Mouse (Mus musculus) layer of hippocampus, adult 18-20 months (tissue): ENCODE measurements at regions not wholly inside any gene's neighbourhood (a gene's known extent, or its start where the extent isn't known, plus 50 kb on each side); places are given as distances from the start of the nearest gene placed in this dataset.
A peak's percentile ranks its signal among the peaks of the same experiment; 100 is the strongest.

ENCODE experiments used
- DNase-seq, 2 experiments: peaks; one replicate each; pipeline ENCODE4 v3.0.0; 2022; ENCODE audit warnings: low spot score in 2 of 2

GRCm38 (mm10) chr6:50713297-50713696, 59.1 kb upstream of the Npvf start:
- no peak for DNase-seq

- no peak for DNase-seq
These were observed 64.4 kb upstream of the Npvf start for GRCm38 (mm10) chr6:50718631-50719030.

DNA sequence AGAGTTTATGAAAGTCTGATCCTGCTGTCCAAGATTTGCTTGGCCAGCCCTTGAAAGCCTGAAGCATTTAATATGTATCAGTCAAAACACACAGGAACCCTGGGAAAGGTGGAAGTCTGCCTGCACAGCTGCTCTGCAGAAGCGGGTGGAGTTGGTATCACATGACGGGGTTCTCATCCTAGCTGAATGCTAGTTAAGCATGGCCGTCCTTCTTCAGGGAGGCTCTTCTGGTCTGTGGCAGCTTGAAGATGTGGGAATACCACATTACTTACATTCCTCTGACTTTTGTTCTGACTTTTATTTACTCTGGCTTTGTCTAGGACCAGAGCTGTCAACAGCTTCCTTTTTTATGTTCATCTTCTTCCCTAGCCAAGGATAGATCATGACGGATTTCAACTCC, 66.1 kb upstream of the Npvf start:
- no peak for DNase-seq

GRCm38 (mm10) chr6:50725640-50726039, 71.4 kb upstream of the Npvf start:
- DNase-seq: no peak

DNA sequence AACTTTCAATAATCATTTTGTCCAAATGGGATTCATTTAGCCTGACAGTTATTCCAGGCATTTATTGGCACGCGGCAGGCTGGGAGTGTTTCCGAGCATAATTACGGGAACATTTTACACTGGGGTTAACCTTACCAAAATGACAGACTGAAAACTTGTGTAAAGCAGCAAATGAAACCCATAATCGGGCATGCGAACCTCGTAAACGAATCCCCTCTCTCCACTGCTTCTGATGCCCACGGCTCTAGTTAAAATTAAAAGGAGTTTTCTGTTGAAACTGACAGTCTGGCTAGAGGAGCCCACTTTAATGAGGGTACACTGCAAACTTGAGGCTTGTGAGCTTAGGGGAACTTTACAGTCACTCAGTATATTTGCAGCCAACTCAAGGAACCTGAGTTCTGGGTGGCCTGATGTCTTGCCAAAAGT, 71.9 kb upstream of the Npvf start:
- DNase-seq: no peak

DNA sequence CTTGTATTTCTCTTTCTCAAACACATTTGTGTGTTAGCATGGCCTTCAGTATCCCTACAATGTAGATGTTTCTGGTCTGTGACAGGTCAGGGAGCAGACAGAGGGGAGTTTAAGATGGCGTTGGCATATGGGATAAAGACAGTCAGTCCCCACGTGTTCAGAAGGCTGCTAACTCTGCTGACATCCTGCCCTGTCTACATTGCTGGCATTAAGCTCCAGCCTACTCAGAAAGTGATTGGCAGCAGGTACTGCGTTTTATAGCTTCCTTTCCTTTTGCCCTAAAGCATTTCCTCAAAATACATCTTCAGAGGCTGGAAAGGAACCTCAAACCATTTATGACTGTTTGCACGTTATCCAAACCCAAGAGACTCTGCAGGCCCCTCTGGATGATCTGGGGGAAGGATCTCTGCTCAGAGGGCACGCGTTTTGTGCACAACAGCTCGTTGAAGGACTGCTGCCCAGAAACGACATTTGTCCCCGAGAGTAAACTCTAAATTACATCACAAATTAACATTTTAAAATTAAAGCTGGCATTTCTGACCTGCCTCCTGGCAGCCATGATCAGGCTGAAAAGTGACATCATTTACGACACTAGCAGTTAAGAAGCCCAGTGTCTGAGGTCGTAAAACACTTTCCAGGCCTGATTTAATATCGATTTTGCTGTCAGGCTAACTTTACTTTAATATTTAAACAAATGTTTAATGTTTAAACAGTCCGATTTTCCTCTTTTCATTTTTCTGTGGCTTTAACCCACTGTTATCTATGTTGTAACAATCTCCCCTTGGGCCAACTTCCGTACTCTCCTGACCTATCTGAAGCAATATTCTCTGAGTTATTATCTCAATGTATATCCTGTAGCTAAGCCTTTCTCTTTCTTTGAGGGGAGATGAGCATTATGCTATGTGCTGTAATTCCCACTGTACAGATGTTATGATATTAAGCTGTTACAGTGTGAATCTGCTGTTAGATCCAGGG, 76.8 kb upstream of the Npvf start:
- no peak for DNase-seq

GRCm38 (mm10) chr6:50734701-50735100, 80.5 kb upstream of the Npvf start:
- no peak for DNase-seq

DNA sequence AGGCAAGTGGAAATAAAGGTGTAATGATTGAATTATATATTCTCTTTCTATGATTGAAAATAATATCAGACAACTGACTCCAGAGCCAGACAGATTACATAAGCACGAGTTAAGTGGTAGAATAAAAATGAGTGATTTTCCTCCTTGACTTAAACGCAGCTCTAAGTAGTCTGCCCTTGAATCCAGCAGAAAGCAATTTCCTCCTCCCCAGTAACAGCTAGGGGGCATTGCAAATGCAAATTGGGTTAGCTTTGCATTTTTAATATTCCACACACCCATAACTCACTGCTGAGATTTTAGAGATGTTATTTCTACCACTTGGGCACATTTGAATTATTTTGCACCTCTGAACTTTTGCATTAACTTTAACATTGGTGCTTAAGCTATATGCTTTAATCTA, 81.6 kb upstream of the Npvf start:
- no peak for DNase-seq

GRCm38 (mm10) chr6:50742009-50742408, 87.8 kb upstream of the Npvf start:
- no peak for DNase-seq

- no peak for DNase-seq
These were observed 90.4 kb upstream of the Npvf start for GRCm38 (mm10) chr6:50744462-50745166.

GRCm38 (mm10) chr6:50753151-50753550, 98.9 kb upstream of the Npvf start:
- DNase-seq: no peak

- no peak for DNase-seq
These were observed 100.5 kb upstream of the Npvf start for GRCm38 (mm10) chr6:50754786-50755185.

GRCm38 (mm10) chr6:50760367-50760766, 106.1 kb upstream of the Npvf start:
- DNase-seq: no peak

GRCm38 (mm10) chr6:50763121-50763520, 108.9 kb upstream of the Npvf start:
- peak in 1 of 2 experiments; percentile 30 for DNase-seq

- DNase-seq: peak in 1 of 2 experiments; percentile 38
These were observed 112.2 kb upstream of the Npvf start for GRCm38 (mm10) chr6:50766442-50766915.

DNA sequence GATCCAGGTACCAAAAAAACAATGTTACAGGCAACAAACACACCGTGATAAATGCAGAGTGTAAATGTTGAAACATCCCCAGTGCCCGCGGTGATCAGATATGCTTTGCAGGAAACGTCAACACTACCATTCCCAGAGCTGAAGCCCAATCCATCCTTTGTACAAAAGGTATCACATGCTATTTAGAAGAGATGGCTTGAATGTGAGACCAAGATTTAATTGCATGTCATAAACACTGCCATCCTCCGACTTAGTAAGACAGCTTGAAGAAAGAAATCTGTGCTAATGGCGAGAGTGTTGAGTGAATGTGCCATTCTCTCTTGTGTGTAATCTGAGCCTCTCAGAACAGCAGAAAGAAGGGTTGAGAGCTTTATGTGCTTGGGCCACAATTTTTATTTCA, 112.9 kb upstream of the Npvf start:
- DNase-seq: no peak

DNA sequence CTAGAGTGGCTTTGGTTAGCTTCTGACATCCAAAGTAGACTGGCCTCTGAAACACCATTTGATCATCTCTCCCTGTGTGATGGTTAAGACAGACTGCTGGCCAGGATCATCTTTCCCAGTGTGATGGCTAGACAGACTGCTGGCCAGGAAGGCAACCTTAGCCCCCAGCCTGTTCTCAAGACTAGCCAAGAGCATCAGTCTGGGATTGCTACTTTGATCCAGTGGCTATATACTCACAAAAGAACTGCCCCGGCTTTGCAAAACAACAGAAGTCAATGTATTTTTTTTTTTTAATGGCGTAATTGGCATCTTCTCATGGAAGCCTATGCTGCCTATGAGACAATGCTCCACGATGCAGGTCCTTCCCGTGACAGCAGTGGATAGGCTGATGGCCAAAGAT, 113.6 kb upstream of the Npvf start:
- DNase-seq: no peak

DNA sequence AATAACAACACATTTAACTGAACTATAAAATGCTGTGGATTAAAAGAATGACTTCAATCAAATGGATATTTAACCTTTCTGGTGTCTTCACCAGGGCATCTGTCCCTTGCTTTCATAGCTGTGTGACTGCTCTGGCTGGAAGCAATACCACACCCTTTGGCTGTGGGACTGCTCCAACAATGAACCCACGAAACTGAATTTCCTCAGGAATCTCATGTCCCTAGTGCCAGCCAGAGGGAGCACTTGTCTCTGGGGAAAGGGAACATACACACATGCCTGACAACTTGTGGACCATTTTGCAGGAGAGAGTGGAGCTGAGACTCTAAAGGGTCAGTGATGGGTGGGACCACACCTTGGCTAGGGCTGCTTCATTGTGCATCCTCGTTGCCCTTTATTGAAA, 114.9 kb upstream of the Npvf start:
- DNase-seq: no peak

DNA sequence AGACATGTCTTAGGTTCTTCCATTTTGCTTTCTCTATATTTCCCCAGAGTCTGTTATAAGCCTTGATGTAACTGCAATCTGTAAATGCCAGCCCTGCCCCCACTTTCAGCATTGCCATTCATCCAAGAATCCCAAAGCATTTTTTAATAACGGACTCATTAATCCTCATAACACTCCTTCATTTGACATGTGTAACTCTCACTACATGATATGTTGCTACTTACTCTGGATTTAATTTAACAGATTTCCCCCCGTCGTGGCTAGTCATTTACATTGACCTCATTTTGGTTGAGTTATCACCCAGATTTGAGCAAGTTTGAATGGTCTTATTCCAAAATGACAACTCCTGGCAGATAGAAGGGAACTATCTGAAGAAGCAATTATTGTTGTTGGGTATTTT, 116.2 kb upstream of the Npvf start:
- DNase-seq: no peak

DNA sequence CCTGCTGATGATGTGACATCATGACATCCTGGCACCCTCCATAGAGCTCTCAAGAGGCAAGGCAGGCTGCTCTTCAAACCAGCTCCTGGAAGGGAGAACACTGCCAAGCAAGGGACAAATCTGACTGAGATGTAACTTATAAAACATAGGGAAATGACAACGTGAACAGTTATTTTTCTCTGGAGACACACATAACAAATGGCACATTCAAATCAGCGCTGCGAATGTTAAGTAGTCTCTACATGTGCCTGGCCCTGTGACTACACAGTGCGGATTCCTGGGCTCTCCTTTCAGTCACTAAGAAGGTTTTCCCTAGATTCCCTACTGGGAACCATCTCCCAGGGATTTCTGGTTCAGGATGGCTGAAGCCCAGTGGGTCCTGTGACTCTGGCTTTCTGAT, 121.4 kb upstream of the Npvf start:
- peak in 1 of 2 experiments; percentile 17 for DNase-seq

- DNase-seq: peak in 1 of 2 experiments; percentile 17
These were observed 122.1 kb upstream of the Npvf start for GRCm38 (mm10) chr6:50776236-50776832.
